Comparison of ENCODE assay signal across 1 mouse cellular context in the genomic region with DNA sequence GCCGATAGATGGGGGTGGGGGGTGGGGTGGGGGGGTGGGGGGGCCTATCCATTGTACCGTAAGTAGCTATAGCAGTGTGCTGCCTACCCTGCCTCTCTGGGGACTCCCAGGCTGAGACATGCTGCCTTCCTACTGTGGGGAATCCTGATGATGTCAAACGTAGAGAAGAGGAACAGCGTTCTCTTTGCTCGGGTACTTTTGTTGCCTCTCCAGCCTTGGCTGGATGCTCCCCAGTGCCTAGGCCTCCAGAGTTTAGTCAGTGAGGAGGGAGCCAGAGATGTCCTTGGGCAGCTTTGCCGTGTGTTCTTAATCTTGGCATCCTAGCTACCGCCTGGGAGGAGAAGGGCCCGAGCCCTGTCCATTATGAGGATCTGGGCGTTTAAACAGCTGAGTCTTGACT.
TF ChIP-seq lines count a peak whose summit lies in the region.

No protein-coding gene starts in this region.

TF ChIP-seq in CH12.LX, 34 proteins besides CTCF, POLR2A, EP300 and RAD21 (continued from another document):
- TF ChIP-seq ZNF384 (IDR thresholded peaks at IDR 0.05; ENCODE audit: low read depth, low read length): no peak
- peak; percentile 21; the same call in 1 of the 2 replicates for TF ChIP-seq ETS1 (conservative IDR thresholded peaks at IDR 0.05; ENCODE audit: low read depth, low read length)
- TF ChIP-seq ELF1 (IDR thresholded peaks at IDR 0.05; ENCODE audit: low read depth, low read length): no peak
- TF ChIP-seq NRF1 (IDR thresholded peaks at IDR 0.05; ENCODE audit: low read depth, low read length): no peak
TF ChIP-seq in CH12.LX: peak in this region for 3.
